In genomic region chr13:82562576-82562975, GRCm38 (mm10) we compare ENCODE assay signal across 21 mouse cellular contexts.
DNase-seq lines count a peak whose midpoint lies in the region; ATAC-seq and TF ChIP-seq lines count a peak whose summit lies in the region.
"Had no signal": no experiment of that assay in that cellular context is flagged by ENCODE, and none has a peak within 500 bp of the region (broad histone marks: within the 10 kb centered on the region; RNA-seq: fewer than 3 reads in every experiment).

No protein-coding gene starts in this region.

- peak overlapping the region; percentile 58 for H3K27ac ChIP-seq in left cerebral cortex, adult 2 months
- H3K27ac ChIP-seq in intestine, embryonic 15.5 days = no peak overlapping the region
- H3K27ac ChIP-seq: heart, embryonic 10.5 days; limb, embryonic 10.5 days; midbrain, embryonic 10.5 days; neural tube, embryonic 13.5 days had no signal

- TF ChIP-seq CTCF in left cerebral cortex, adult 2 months (IDR thresholded peaks at IDR 0.05) = no peak

- no peaks in the 10 kb centered on the region for H3K4me1 ChIP-seq in intestine, embryonic 15.5 days (replicated peaks)
- H3K4me1 ChIP-seq: heart, embryonic 10.5 days; limb, embryonic 10.5 days; midbrain, embryonic 10.5 days; neural tube, embryonic 13.5 days had no signal

- intact Hi-C loops in left cerebral cortex, adult 2 months (cut with DNase I) = loop anchor here (2.0 to 10.0 kb wide), 3 partner anchors 245 to 962 kb away; no protein-coding TSS in a partner anchor
- intact Hi-C loops in left cerebral cortex, postnatal 4 days (cut with DNase I) = no loop called here

- ATAC-seq in intestine, embryonic 15.5 days = no peak
- ATAC-seq: hindbrain, embryonic 16.5 days had no signal

- no peaks in the 10 kb centered on the region for H3K9me3 ChIP-seq in intestine, embryonic 15.5 days
- H3K9me3 ChIP-seq: heart, embryonic 10.5 days; limb, embryonic 10.5 days; midbrain, embryonic 10.5 days; neural tube, embryonic 13.5 days had no signal

- no peak overlapping the region for H3K9ac ChIP-seq in intestine, embryonic 15.5 days
- H3K9ac ChIP-seq: neural tube, embryonic 13.5 days had no signal

- H3K27me3 ChIP-seq in intestine, embryonic 15.5 days (replicated peaks) = no peaks in the 10 kb centered on the region
- H3K27me3 ChIP-seq: neural tube, embryonic 13.5 days had no signal

- no peaks in the 10 kb centered on the region for H3K36me3 ChIP-seq in intestine, embryonic 15.5 days
- H3K36me3 ChIP-seq: heart, embryonic 10.5 days; limb, embryonic 10.5 days; midbrain, embryonic 10.5 days; neural tube, embryonic 13.5 days had no signal

- H3K4me3 ChIP-seq in left cerebral cortex, adult 2 months = no peak overlapping the region
- H3K4me3 ChIP-seq in intestine, embryonic 15.5 days (replicated peaks) = no peak overlapping the region
- H3K4me3 ChIP-seq: heart, embryonic 10.5 days; limb, embryonic 10.5 days; midbrain, embryonic 10.5 days; neural tube, embryonic 13.5 days had no signal

- 88% methylated on average over 4 of the region's 4 CpGs for WGBS in intestine, embryonic 15.5 days

- no peak overlapping the region for H3K4me2 ChIP-seq in intestine, embryonic 15.5 days (replicated peaks)
- H3K4me2 ChIP-seq: liver, embryonic 11.5 days; neural tube, embryonic 13.5 days had no signal

- peak; percentile 17 to 50 for DNase-seq in frontal cortex, postnatal 36 days (ENCODE audit: low spot score in 2 of 2)
- DNase-seq in frontal cortex, postnatal 10 days (ENCODE audit: low spot score in 2 of 2) = no peak
- no peak for DNase-seq in left cerebral cortex, adult 2 months (ENCODE audit: extremely low spot score in 1 of 2, low spot score in 2 of 2)
- DNase-seq in left cerebral cortex, postnatal 4 days = no peak
- peak; percentile 47 for DNase-seq in brain, embryonic 18.5 days (ENCODE audit: low read depth, low spot score)
- peak; percentile 74 for DNase-seq in telencephalon, adult 2 months (ENCODE audit: low read depth, low spot score)
- DNase-seq: cerebellum, adult 11 months; cerebellum, postnatal 14 days; heart, postnatal 36 days; kidney, adult 11 months; kidney, postnatal 25 days; lung, adult 2 months; lung, postnatal 4 days; thymus, adult 2 months had no signal

Comparison
In these comparisons a context has a peak if more than half of its experiments do, and no peak if none do; other contexts are left out.
1. DNase-seq: peak in frontal cortex, postnatal 36 days (2 of 2), brain, embryonic 18.5 days (single experiment) and telencephalon, adult 2 months (single experiment); none in frontal cortex, postnatal 10 days (0 of 2), left cerebral cortex, adult 2 months (0 of 2) and left cerebral cortex, postnatal 4 days (single experiment).